Mouse (Mus musculus): ENCODE data around the gene Gsto1. TPM values are rescaled to one million over a fixed set of nuclear protein-coding genes. Genes with fewer than 3 reads are reported as not detected.
"Not testable (repeated sequence)": the region's sequence is repeated elsewhere in the genome, so short reads cannot be mapped to it uniquely, and the experiment has no call there.

The Gsto1 gene
- polyA plus RNA-seq, 1 experiment from 2014 or later, result 77.5 TPM

DNA sequence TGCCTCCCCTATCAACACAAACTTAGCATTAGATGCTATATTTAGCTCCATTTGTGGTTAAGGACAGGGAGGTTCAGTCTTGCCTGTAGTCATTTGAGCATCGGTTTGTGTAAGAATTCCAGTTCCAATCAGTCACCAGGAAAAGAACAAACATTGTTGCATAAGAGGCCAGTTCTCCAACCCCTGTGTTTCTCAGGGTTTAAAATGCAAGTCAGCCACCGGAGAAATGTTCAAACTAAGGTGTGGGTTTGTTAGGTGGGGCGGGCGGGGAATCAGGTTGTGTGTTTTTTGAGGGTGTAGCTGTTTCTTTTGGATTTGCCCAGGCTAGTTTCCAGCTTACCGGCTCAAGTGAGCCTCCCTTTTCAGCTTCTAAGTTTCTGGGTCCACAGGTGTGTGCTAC, 20.2 kb upstream of the Gsto1 start:
- 94% methylated on average over 5 of the region's 5 CpGs for WGBS

DNA sequence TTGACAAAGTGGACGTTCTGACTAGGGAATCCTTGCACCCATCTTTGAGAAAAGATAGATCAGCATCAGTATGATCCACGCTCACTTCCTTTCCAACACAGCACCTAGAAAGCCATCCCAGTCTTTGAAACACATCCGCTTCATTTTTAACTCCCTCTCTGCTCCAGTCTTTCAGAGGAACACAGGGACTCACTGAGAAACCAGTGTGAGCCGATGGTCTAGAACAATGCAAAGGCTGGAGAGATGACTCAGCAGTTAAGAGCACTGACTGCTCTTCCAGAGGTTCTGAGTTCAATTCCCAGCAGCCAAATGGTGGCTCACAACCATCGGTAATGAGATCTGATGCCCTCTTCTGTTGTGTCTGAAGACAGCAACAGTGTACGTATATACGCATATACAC, 19.0 kb upstream of the Gsto1 start:
- no peak for ATAC-seq (ENCODE audit: low FRiP score, low read depth)
- WGBS, result 83% methylated on average over 7 of the region's 7 CpGs
- no peaks in the 10 kb centered on the region for H3K36me3 ChIP-seq

More for the DNA sequence above, 20.2 kb upstream of the Gsto1 start:
- Histone ChIP-seq H3K9ac (replicated peaks) (no peak overlapping the region), H3K27me3 (peaks cover 17% of the 10 kb centered on the region), H3K9me3 (no peaks in the 10 kb centered on the region), H3K27ac (replicated peaks) (no peak overlapping the region), H3K36me3 (no peaks in the 10 kb centered on the region), H3K4me2 (replicated peaks) (no peak overlapping the region), H3K4me3 (no peak overlapping the region), H3K4me1 (peaks cover 5% of the 10 kb centered on the region)
- no peak for ATAC-seq (ENCODE audit: low FRiP score, low read depth)

GRCm38 (mm10) chr19:47836701-47837526, 17.9 kb upstream of the Gsto1 start:
- Histone ChIP-seq H3K9ac (replicated peaks) (peak overlapping the region; percentile 43), H3K27ac (replicated peaks) (no peak overlapping the region), H3K36me3 (no peaks in the 10 kb centered on the region)

More for the DNA sequence above, 19.0 kb upstream of the Gsto1 start:
- no peaks in the 10 kb centered on the region for H3K9me3 ChIP-seq
- H3K27me3 ChIP-seq, result peaks cover 17% of the 10 kb centered on the region
- H3K9ac ChIP-seq (replicated peaks), result no peak overlapping the region
- H3K4me2 ChIP-seq (replicated peaks), result no peak overlapping the region
- no peak overlapping the region for H3K4me3 ChIP-seq
- peaks cover 5% of the 10 kb centered on the region for H3K4me1 ChIP-seq
- no peak overlapping the region for H3K27ac ChIP-seq (replicated peaks)

DNA sequence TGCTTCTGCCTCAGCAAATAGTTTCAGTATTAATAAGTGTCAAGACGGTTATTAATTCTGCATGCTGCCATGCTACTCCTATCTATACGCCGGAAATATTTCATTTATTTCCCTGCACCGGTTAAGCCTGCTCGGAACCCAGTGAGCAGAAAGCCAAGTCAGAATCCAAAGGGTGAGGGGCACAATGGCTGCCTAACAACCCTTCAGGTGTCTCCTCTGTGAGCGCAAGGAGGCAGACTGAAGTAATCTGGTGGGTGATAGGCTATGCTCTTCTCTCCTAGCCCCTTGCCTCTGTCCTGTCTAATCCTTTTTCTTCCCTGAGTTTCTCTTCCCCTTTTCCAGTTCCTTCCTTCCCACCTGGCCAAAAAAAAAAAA, 17.3 kb upstream of the Gsto1 start:
- no peaks in the 10 kb centered on the region for H3K36me3 ChIP-seq
- H3K9ac ChIP-seq (replicated peaks), result 0 out of 2 replicates have a peak overlapping the region, but pooled peaks have one; percentile 43
- H3K4me3 ChIP-seq, result peak overlapping the region; percentile 50
- H3K27me3 ChIP-seq, result peaks cover 17% of the 10 kb centered on the region
- no peak overlapping the region for H3K27ac ChIP-seq (replicated peaks)
- H3K4me1 ChIP-seq, result peaks cover 5% of the 10 kb centered on the region
- no peaks in the 10 kb centered on the region for H3K9me3 ChIP-seq
- no peak; the same call in 1 of the 2 replicates for ATAC-seq (ENCODE audit: low FRiP score, low read depth)
- 0% methylated on average over 6 of the region's 6 CpGs for WGBS
- peak overlapping the region; percentile 74 for H3K4me2 ChIP-seq (replicated peaks)

More at GRCm38 (mm10) chr19:47836701-47837526, 17.9 kb upstream of the Gsto1 start:
- no peaks in the 10 kb centered on the region for H3K9me3 ChIP-seq
- H3K4me1 ChIP-seq, result peaks cover 5% of the 10 kb centered on the region
- H3K4me2 ChIP-seq (replicated peaks), result peak overlapping the region; percentile 74
- H3K27me3 ChIP-seq, result peaks cover 17% of the 10 kb centered on the region
- 2% methylated on average over 40 of the region's 49 CpGs for WGBS
- H3K4me3 ChIP-seq, result peak overlapping the region; percentile 50
- ATAC-seq (ENCODE audit: low FRiP score, low read depth), result peak; percentile 97

GRCm38 (mm10) chr19:47841234-47841633, 13.5 kb upstream of the Gsto1 start:
- 83% methylated on average over 15 of the region's 15 CpGs for WGBS

DNA sequence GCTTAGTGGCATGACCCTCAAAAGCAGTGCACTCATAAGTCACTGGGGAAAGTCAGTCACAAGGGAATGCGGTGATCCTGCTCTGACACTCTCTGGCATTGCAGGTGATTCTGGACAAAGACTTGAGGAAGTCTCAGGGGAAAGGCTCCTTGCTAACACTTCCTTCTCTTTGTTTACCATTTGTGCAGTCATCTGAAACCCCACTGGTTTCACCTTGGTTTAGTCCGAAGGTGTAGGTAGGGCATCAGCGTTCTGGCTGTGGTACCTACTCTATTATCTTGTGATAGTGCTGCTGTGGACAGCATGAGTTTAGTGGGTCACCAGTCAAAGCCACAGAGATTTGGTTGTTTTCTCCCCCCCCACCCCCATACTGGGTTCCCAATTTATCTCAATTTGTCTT, 5.0 kb upstream of the Gsto1 start:
- Histone ChIP-seq H3K27ac (replicated peaks) (no peak overlapping the region), H3K4me3 (no peak overlapping the region), H3K36me3 (no peaks in the 10 kb centered on the region), H3K4me1 (peaks cover 4% of the 10 kb centered on the region; the same call in 1 of the 2 replicates), H3K27me3 (peaks cover 11% of the 10 kb centered on the region; the same call in 1 of the 2 replicates), H3K9ac (replicated peaks) (no peak overlapping the region), H3K4me2 (replicated peaks) (no peak overlapping the region), H3K9me3 (no peaks in the 10 kb centered on the region)
- ATAC-seq (ENCODE audit: low FRiP score, low read depth), result no peak
- 85% methylated on average over 3 of the region's 3 CpGs for WGBS

More at GRCm38 (mm10) chr19:47841234-47841633, 13.5 kb upstream of the Gsto1 start:
- H3K4me3 ChIP-seq; H3K9ac ChIP-seq (replicated peaks); H3K27ac ChIP-seq (replicated peaks); H3K4me1 ChIP-seq; H3K9me3 ChIP-seq; ATAC-seq (ENCODE audit: low FRiP score, low read depth); H3K36me3 ChIP-seq; H3K4me2 ChIP-seq (replicated peaks): not testable (repeated sequence)
- H3K27me3 ChIP-seq, result peaks cover 17% of the 10 kb centered on the region

- not testable (repeated sequence) for H3K9me3 ChIP-seq; H3K36me3 ChIP-seq; H3K4me3 ChIP-seq; H3K9ac ChIP-seq (replicated peaks); ATAC-seq (ENCODE audit: low FRiP score, low read depth); H3K4me2 ChIP-seq (replicated peaks); H3K27ac ChIP-seq (replicated peaks)
- whole genome bisulfite sequencing, result 90% methylated on average over 3 of the region's 3 CpGs
- Histone ChIP-seq H3K27me3 (peaks cover 16% of the 10 kb centered on the region), H3K4me1 (peaks cover 11% of the 10 kb centered on the region)
Observed at GRCm38 (mm10) chr19:47852131-47852530, 2.6 kb upstream of the Gsto1 start.

GRCm38 (mm10) chr19:47853053-47853452, 1.7 kb upstream of the Gsto1 start:
- WGBS, result 88% methylated on average over 3 of the region's 3 CpGs
- H3K27ac ChIP-seq (replicated peaks), result no peak overlapping the region
- peaks cover 16% of the 10 kb centered on the region for H3K27me3 ChIP-seq
- H3K9ac ChIP-seq (replicated peaks), result no peak overlapping the region
- H3K9me3 ChIP-seq, result no peaks in the 10 kb centered on the region
- no peaks in the 10 kb centered on the region for H3K36me3 ChIP-seq
- no peak for ATAC-seq (ENCODE audit: low FRiP score, low read depth)
- H3K4me3 ChIP-seq, result no peak overlapping the region
- no peak overlapping the region for H3K4me2 ChIP-seq (replicated peaks)
- peaks cover 11% of the 10 kb centered on the region for H3K4me1 ChIP-seq

DNA sequence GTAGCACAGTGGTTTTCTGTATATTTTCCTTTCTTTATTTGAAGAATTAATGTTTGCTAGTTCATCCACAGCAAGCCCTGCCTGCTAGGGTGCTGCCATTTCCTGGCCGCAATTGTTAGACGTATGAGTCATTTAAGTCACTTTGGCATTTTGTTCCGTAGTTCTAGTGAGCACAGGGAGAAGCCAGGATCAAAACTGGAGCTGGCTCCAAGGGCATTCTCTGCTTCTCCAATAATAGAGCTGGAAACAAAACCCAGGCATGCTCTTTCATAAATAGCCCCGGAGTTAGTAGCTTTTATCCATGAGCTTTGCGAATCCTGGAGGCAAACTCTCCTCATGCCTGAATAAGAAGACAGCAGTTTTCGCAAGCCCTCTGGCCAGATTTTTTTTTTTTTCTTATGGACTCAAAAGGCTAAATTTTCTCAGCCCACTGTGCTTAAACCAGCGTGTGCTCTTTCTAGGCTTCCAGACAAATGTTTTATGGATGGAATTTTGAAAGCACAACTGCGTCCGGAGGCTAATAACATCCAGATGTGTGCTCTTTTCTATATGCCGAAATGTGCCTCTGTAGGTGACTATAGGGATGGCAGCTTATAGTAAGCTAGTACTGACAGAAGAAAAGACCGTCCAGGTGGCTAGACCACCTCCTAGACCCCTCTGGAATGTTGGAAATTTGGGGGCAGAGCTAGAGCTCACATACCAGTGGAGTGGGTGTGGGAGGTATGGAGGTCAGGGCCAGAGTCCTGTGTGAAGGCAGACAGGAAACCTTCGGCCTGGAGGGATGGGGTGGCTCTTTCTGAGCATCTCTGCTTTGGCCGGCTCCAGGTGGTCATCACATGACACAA, 597 bp upstream of the Gsto1 start:
- Histone ChIP-seq H3K4me1 (peaks cover 11% of the 10 kb centered on the region), H3K4me2 (replicated peaks) (peak overlapping the region; percentile 99), H3K27ac (replicated peaks) (no peak overlapping the region), H3K9ac (replicated peaks) (peak overlapping the region; percentile 74), H3K4me3 (peak overlapping the region; percentile 69), H3K9me3 (no peaks in the 10 kb centered on the region), H3K36me3 (no peaks in the 10 kb centered on the region), H3K27me3 (peaks cover 16% of the 10 kb centered on the region)
- peak; percentile 79 for ATAC-seq (ENCODE audit: low FRiP score, low read depth)
- WGBS, result 29% methylated on average over 13 of the region's 13 CpGs

DNA sequence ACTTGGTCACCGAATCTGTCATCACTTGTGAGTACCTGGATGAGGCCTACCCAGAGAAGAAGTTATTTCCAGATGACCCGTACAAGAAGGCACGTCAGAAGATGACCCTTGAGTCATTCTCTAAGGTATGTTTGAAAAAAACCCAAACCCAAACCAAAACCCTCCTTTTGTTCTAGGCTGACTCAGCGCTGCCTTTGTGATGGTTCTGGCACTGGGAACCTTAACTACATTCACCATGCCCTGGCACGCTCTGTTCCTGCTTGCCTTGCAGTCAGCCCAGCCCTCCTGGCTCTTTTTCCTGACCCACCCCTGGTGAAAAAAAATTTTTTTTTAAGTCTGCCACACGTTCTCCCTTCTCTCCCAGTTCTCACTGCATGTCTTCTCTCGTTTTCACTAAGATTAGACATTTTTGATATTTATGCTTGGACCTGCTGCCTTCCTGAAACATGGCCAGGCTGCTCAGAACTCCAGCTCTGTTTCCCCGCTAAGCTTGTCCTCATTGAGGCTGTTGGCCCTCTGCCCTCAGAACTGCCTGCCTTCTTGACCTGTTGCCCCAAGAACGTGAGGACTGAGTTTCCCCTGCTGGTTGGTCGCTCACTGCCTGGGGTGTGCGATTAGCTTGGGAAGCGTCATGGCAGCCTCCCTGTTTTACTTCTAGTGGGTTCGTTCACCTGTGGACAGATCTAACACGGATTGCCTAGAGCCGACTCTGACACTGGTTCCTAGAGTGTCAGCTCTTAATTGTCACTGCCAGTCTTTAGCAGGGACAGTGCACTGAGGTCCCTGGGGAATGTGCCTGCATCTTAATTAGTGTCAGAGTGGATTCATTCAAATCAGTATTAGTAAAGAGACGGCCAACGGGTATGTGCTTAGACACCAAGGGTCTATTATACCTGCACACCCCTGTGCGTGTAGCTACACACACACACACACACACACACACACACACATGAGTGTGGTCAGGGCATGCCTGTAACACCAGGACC, 3.5 kb downstream of the Gsto1 start:
- Histone ChIP-seq H3K4me3 (no peak overlapping the region), H3K4me1 (peaks cover 11% of the 10 kb centered on the region), H3K27me3 (peaks cover 16% of the 10 kb centered on the region), H3K9me3 (no peaks in the 10 kb centered on the region), H3K27ac (replicated peaks) (no peak overlapping the region), H3K36me3 (no peaks in the 10 kb centered on the region), H3K9ac (replicated peaks) (no peak overlapping the region), H3K4me2 (replicated peaks) (no peak overlapping the region)
- WGBS, result 80% methylated on average over 18 of the region's 18 CpGs
- ATAC-seq (ENCODE audit: low FRiP score, low read depth), result no peak

- H3K4me2 ChIP-seq (replicated peaks), result no peak overlapping the region
- 93% methylated on average over 8 of the region's 8 CpGs for WGBS
- H3K4me3 ChIP-seq, result no peak overlapping the region
- H3K36me3 ChIP-seq, result no peaks in the 10 kb centered on the region
- H3K9me3 ChIP-seq, result no peaks in the 10 kb centered on the region
- peaks cover 9% of the 10 kb centered on the region; the same call in 1 of the 2 replicates for H3K27me3 ChIP-seq
- H3K4me1 ChIP-seq, result peaks cover 8% of the 10 kb centered on the region
- no peak overlapping the region for H3K27ac ChIP-seq (replicated peaks)
- no peak for ATAC-seq (ENCODE audit: low FRiP score, low read depth)
- H3K9ac ChIP-seq (replicated peaks), result no peak overlapping the region
Observed at GRCm38 (mm10) chr19:47859180-47859579, 4.4 kb downstream of the Gsto1 start.

Data from midbrain, embryonic 12.5 days (tissue).